Mouse (Mus musculus) CH12.LX (cell line): ENCODE results near the gene Olfr1310. TPM values are rescaled to one million over a fixed set of nuclear protein-coding genes. Genes with fewer than 3 reads are reported as not detected.

Source experiments
- DNase-seq: peaks from one replicate; pipeline ENCODE4 v3.0.0-alpha.2; 2013; ENCODE audit errors: extremely low read depth
- H3K27ac ChIP-seq: 2 replicates; pipeline ENCODE4 v1.5.1; 2012; ENCODE audit warnings: low read depth, mild to moderate bottlenecking, control low read depth, moderate library complexity; ENCODE audit not compliant: insufficient read depth
- H3K27me3 ChIP-seq: replicated peaks from 2 replicates; pipeline ENCODE3; 2012; ENCODE audit warnings: inconsistent platforms
- H3K36me3 ChIP-seq, 2 experiments: replicated peaks in 1 of 2; 2 replicates each; pipeline versions ENCODE3 to v1.6.1; 2012; ENCODE audit warnings: inconsistent platforms in 1 of 2, low read length in 1 of 2, mild to moderate bottlenecking in 1 of 2, mixed read lengths in 1 of 2, moderate library complexity in 1 of 2; ENCODE audit not compliant: control insufficient read depth in 1 of 2, insufficient read depth in 1 of 2
- H3K4me1 ChIP-seq, 2 experiments: 2 replicates each; pipeline ENCODE4 v1.6.1; 2012; ENCODE audit warnings: inconsistent platforms in 1 of 2, moderate library complexity in 1 of 2; ENCODE audit not compliant: insufficient read depth in 2 of 2, control insufficient read depth in 1 of 2
- H3K4me2 ChIP-seq: 2 replicates; pipeline ENCODE4 v1.6.1; 2012; ENCODE audit warnings: low read depth, mild to moderate bottlenecking, control low read depth; ENCODE audit not compliant: poor library complexity, insufficient read depth, severe bottlenecking
- H3K4me3 ChIP-seq, 3 experiments: fragments of 150-350 bp in 1 of 3; sonication (generic) in 1 of 3; replicated peaks in 1 of 3; 2 replicates each; pipeline versions ENCODE3 to v1.5.1; 2011 to 2012; ENCODE audit warnings: low read depth in 2 of 3, low read length in 2 of 3, mild to moderate bottlenecking in 2 of 3, moderate library complexity in 2 of 3, control low read depth in 1 of 3, improper control_type of control experiment in 1 of 3, inconsistent platforms in 1 of 3, mixed read lengths in 1 of 3; ENCODE audit not compliant: poor library complexity in 1 of 3
- H3K79me2 ChIP-seq: replicated peaks from 2 replicates; pipeline ENCODE4 v1.6.1; 2012; ENCODE audit warnings: mild to moderate bottlenecking, moderate library complexity; ENCODE audit not compliant: control insufficient read depth, poor library complexity, insufficient read depth, severe bottlenecking; ENCODE audit errors: extremely low read depth
- H3K9ac ChIP-seq: 2 replicates; pipeline ENCODE4 v1.6.1; 2012; ENCODE audit warnings: low read depth, mild to moderate bottlenecking, control low read depth, moderate library complexity; ENCODE audit not compliant: insufficient read depth
- H3K9me3 ChIP-seq: replicated peaks from 2 replicates; pipeline ENCODE3; 2012; ENCODE audit warnings: low read length, inconsistent platforms, mixed read lengths
- BHLHE40 ChIP-seq: IDR thresholded peaks from 2 replicates; pipeline ENCODE4 v1.6.1; 2011; ENCODE audit warnings: mild to moderate bottlenecking, low read depth, low read length, improper control_type of control experiment
- E2F4 ChIP-seq: IDR thresholded peaks from 2 replicates; pipeline ENCODE4 v1.6.1; 2011; ENCODE audit warnings: low read depth, low read length, improper control_type of control experiment; ENCODE audit not compliant: insufficient replicate concordance
- EP300 ChIP-seq: IDR thresholded peaks from 2 replicates; pipeline ENCODE4 v1.6.1; 2011; ENCODE audit warnings: low read length, improper control_type of control experiment
- IRF4 ChIP-seq: IDR thresholded peaks from 2 replicates; pipeline ENCODE4 v1.6.1; 2014; ENCODE audit warnings: low read depth, mild to moderate bottlenecking, inconsistent platforms, low read length, improper control_type of control experiment
- MEF2A ChIP-seq: IDR thresholded peaks from 2 replicates; pipeline ENCODE4 v1.6.1; 2014; ENCODE audit warnings: low read depth, mild to moderate bottlenecking, inconsistent platforms, low read length, improper control_type of control experiment, borderline replicate concordance
- POLR2A ChIP-seq: IDR thresholded peaks from 2 replicates; pipeline ENCODE4 v1.6.1; 2011; ENCODE audit warnings: low read depth, mild to moderate bottlenecking, improper control_type of control experiment, low read length
- RCOR1 ChIP-seq: conservative IDR thresholded peaks from 2 replicates; pipeline ENCODE4 v1.6.1; 2012; ENCODE audit warnings: low read depth, mild to moderate bottlenecking, inconsistent platforms, low read length, improper control_type of control experiment
- SIN3A ChIP-seq: IDR thresholded peaks from 2 replicates; pipeline ENCODE4 v1.6.1; 2012; ENCODE audit warnings: low read length, improper control_type of control experiment, inconsistent platforms
- SMC3 ChIP-seq: IDR thresholded peaks from 2 replicates; pipeline ENCODE4 v1.6.1; 2011; ENCODE audit warnings: low read depth, low read length, improper control_type of control experiment
- TBP ChIP-seq: conservative IDR thresholded peaks from 2 replicates; pipeline ENCODE4 v1.6.1; 2011; ENCODE audit warnings: low read depth, low read length, improper control_type of control experiment
- USF2 ChIP-seq: conservative IDR thresholded peaks from 2 replicates; pipeline ENCODE4 v1.6.1; 2011; ENCODE audit warnings: low read depth, low read length, improper control_type of control experiment
- ZNF384 ChIP-seq: IDR thresholded peaks from 2 replicates; pipeline ENCODE4 v1.6.1; 2012; ENCODE audit warnings: low read depth, low read length, improper control_type of control experiment, inconsistent platforms
- dilution Hi-C: fragments of 300-500 bp; cut with MboI; formaldehyde crosslinking; loops from 2 replicates; pipeline ENCODE4 v1.14.3; 2020; ENCODE audit warnings: low sequenced_read_pairs; ENCODE audit not compliant: extremely low pct_unique_long_range_greater_than_20kb, extremely low pct_ligation_motif_present
- in situ Hi-C: fragments of 300-500 bp; cut with MboI; formaldehyde crosslinking; loops from 3 replicates; pipeline ENCODE4 v1.14.3; 2019; ENCODE audit warnings: low sequenced_read_pairs, low pct_ligation_motif_present, low pct_unique_long_range_greater_than_20kb, mixed read lengths
- polyA plus RNA-seq: library from polyadenylated mRNA; unstranded; fragments of >175 nt; gene quantifications from 2 replicates; pipeline ENCODE4 v1.2.1, GENCODE M21; 2012; ENCODE audit warnings: low read depth; ENCODE audit not compliant: insufficient read length
- total RNA-seq, 2 experiments: library from RNA; depleted of rRNA; stranded (reverse); fragments of 300-350 nt in 1 of 2; fragments of >200 nt in 1 of 2; gene quantifications; 2 replicates each; pipeline ENCODE4 v1.2.3; 2012 to 2014

Olfr1310 gene
- total and polyA plus RNA-seq, 3 experiments, result not detected

DNA sequence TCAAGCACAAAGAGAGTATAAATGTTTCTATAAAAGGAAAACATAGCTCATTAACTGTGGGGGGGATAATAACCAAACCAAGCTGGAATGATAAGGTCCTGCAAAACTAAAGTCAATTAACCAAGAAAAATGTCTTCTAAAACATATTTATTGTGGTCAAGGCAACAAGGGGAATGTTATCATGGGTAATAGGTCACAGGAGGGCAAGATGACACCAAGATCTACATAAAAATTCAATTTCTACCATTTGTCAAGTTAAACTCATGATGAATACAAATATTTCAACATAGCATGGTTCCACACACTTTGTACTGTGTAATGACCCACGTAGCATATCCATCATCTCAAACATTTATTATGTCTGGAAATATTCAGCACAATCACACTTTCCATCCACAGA, 22.3 kb downstream of the Olfr1310 start, which contains the start of gene Olfr1309:
Olfr1309 (minus strand) TSS at position 101 of the 400 bp plus-strand sequence.
- H3K4me3 ChIP-seq, result no peak within 1 kb of the TSS
- dilution Hi-C loops, result no loop called here
- no peak within 1 kb of the TSS for H3K4me2 ChIP-seq
- TF ChIP-seq RCOR1, result no peak
- TF ChIP-seq SIN3A, result no peak
- TF ChIP-seq USF2, result no peak
- TF ChIP-seq SMC3, result no peak
- no peak for TF ChIP-seq IRF4
- no peak for TF ChIP-seq BHLHE40
- no peak for TF ChIP-seq ZNF384
- H3K4me1 ChIP-seq, result no peaks in the 10 kb centered on the region
- no peak for DNase-seq
- peaks cover 8% of the 10 kb centered on the region for H3K27me3 ChIP-seq
- no peak within 1 kb of the TSS for H3K9ac ChIP-seq
- no peaks in the 10 kb centered on the region for H3K36me3 ChIP-seq
- no peaks in the 10 kb centered on the region for H3K79me2 ChIP-seq
- in situ Hi-C loops, result no loop called here
- H3K9me3 ChIP-seq, result no peaks in the 10 kb centered on the region
- no peak within 1 kb of the TSS for H3K27ac ChIP-seq

GRCm38 (mm10) chr2:111964844-111965243, 47.7 kb downstream of the Olfr1310 start, which contains the start of gene Olfr1308:
Olfr1308 (minus strand) TSS chr2:111964944.
- no peaks in the 10 kb centered on the region for H3K9me3 ChIP-seq
- in situ Hi-C loops, result no loop called here

More at GRCm38 (mm10) chr2:111964844-111965243, 47.7 kb downstream of the Olfr1310 start, which contains the start of gene Olfr1308:
- Histone ChIP-seq H3K79me2 (no peaks in the 10 kb centered on the region), H3K4me3 (no peak within 1 kb of the TSS), H3K9ac (no peak within 1 kb of the TSS), H3K4me1 (no peaks in the 10 kb centered on the region), H3K4me2 (no peak within 1 kb of the TSS), H3K27ac (no peak within 1 kb of the TSS), H3K36me3 (no peaks in the 10 kb centered on the region), H3K27me3 (peaks cover 4% of the 10 kb centered on the region)
- TF ChIP-seq TBP (no peak), POLR2A (no peak), MEF2A (no peak), EP300 (no peak), E2F4 (no peak), RCOR1 (no peak)
- dilution Hi-C loops, result no loop called here
- DNase-seq, result no peak

Other genes starting within 250 kb of the Olfr1310 start
- gene Olfr1302, start 235.3 kb downstream of the Olfr1310 start, total RNA-seq (2012; rRNA removed), result not detected in 2 replicates
- gene Olfr1302, start 235.3 kb downstream of the Olfr1310 start, total RNA-seq (2014; rRNA removed), result not detected in 2 replicates
- gene Olfr1302, start 235.3 kb downstream of the Olfr1310 start, polyA plus RNA-seq, result not detected in 2 replicates
- not detected in 2 replicates for gene Olfr1303, start 192.4 kb downstream of the Olfr1310 start, total RNA-seq (2012; rRNA removed)
- not detected in 2 replicates for gene Olfr1303, start 192.4 kb downstream of the Olfr1310 start, total RNA-seq (2014; rRNA removed)
- gene Olfr1303, start 192.4 kb downstream of the Olfr1310 start, polyA plus RNA-seq, result not detected in 2 replicates
- gene Olfr1305, start 135.6 kb downstream of the Olfr1310 start, total RNA-seq (2012; rRNA removed), result not detected in 2 replicates
- not detected in 2 replicates for gene Olfr1305, start 135.6 kb downstream of the Olfr1310 start, total RNA-seq (2014; rRNA removed)
- gene Olfr1305, start 135.6 kb downstream of the Olfr1310 start, polyA plus RNA-seq, result not detected in 2 replicates
- gene Olfr1306, start 96.4 kb downstream of the Olfr1310 start, total RNA-seq (2012; rRNA removed), result not detected in 2 replicates
- gene Olfr1306, start 96.4 kb downstream of the Olfr1310 start, total RNA-seq (2014; rRNA removed), result not detected in 2 replicates
- not detected in 2 replicates for gene Olfr1306, start 96.4 kb downstream of the Olfr1310 start, polyA plus RNA-seq
- gene Olfr1307, start 63.3 kb downstream of the Olfr1310 start, total RNA-seq (2012; rRNA removed), result not detected in 2 replicates
- gene Olfr1307, start 63.3 kb downstream of the Olfr1310 start, total RNA-seq (2014; rRNA removed), result not detected in 2 replicates
- gene Olfr1307, start 63.3 kb downstream of the Olfr1310 start, polyA plus RNA-seq, result not detected in 2 replicates
- gene Olfr1308, start 47.8 kb downstream of the Olfr1310 start, total RNA-seq (2012; rRNA removed), result not detected in 2 replicates
- not detected in 2 replicates for gene Olfr1308, start 47.8 kb downstream of the Olfr1310 start, total RNA-seq (2014; rRNA removed)
- gene Olfr1308, start 47.8 kb downstream of the Olfr1310 start, polyA plus RNA-seq, result not detected in 2 replicates
- not detected in 2 replicates for gene Olfr1309, start 22.4 kb downstream of the Olfr1310 start, total RNA-seq (2012; rRNA removed)
- gene Olfr1309, start 22.4 kb downstream of the Olfr1310 start, total RNA-seq (2014; rRNA removed), result not detected in 2 replicates
- not detected in 2 replicates for gene Olfr1309, start 22.4 kb downstream of the Olfr1310 start, polyA plus RNA-seq
- not detected in 2 replicates for gene Olfr1311, start 11.7 kb upstream of the Olfr1310 start, total RNA-seq (2012; rRNA removed)
- not detected in 2 replicates for gene Olfr1311, start 11.7 kb upstream of the Olfr1310 start, total RNA-seq (2014; rRNA removed)
- gene Olfr1311, start 11.7 kb upstream of the Olfr1310 start, polyA plus RNA-seq, result not detected in 2 replicates
- gene Olfr1312, start 37.5 kb upstream of the Olfr1310 start, total RNA-seq (2012; rRNA removed), result not detected in 2 replicates
- not detected in 2 replicates for gene Olfr1312, start 37.5 kb upstream of the Olfr1310 start, total RNA-seq (2014; rRNA removed)
- not detected in 2 replicates for gene Olfr1312, start 37.5 kb upstream of the Olfr1310 start, polyA plus RNA-seq
- not detected in 2 replicates for gene Olfr1313, start 65.1 kb upstream of the Olfr1310 start, total RNA-seq (2012; rRNA removed)
- gene Olfr1313, start 65.1 kb upstream of the Olfr1310 start, total RNA-seq (2014; rRNA removed), result not detected in 2 replicates
- gene Olfr1313, start 65.1 kb upstream of the Olfr1310 start, polyA plus RNA-seq, result not detected in 2 replicates
- not detected in 2 replicates for gene Olfr1314, start 84.1 kb upstream of the Olfr1310 start, total RNA-seq (2012; rRNA removed)
- not detected in 2 replicates for gene Olfr1314, start 84.1 kb upstream of the Olfr1310 start, total RNA-seq (2014; rRNA removed)
- gene Olfr1314, start 84.1 kb upstream of the Olfr1310 start, polyA plus RNA-seq, result not detected in 2 replicates
- not detected in 2 replicates for gene Olfr1315-ps1, start 102.7 kb upstream of the Olfr1310 start, total RNA-seq (2012; rRNA removed)
- not detected in 2 replicates for gene Olfr1315-ps1, start 102.7 kb upstream of the Olfr1310 start, total RNA-seq (2014; rRNA removed)
- gene Olfr1315-ps1, start 102.7 kb upstream of the Olfr1310 start, polyA plus RNA-seq, result not detected in 2 replicates
- not detected in 2 replicates for gene Olfr1316, start 122.3 kb upstream of the Olfr1310 start, total RNA-seq (2012; rRNA removed)
- not detected in 2 replicates for gene Olfr1316, start 122.3 kb upstream of the Olfr1310 start, total RNA-seq (2014; rRNA removed)
- gene Olfr1316, start 122.3 kb upstream of the Olfr1310 start, polyA plus RNA-seq, result not detected in 2 replicates
- not detected in 2 replicates for gene Olfr1317, start 127.6 kb upstream of the Olfr1310 start, total RNA-seq (2012; rRNA removed)
- gene Olfr1317, start 127.6 kb upstream of the Olfr1310 start, total RNA-seq (2014; rRNA removed), result not detected in 2 replicates
- gene Olfr1317, start 127.6 kb upstream of the Olfr1310 start, polyA plus RNA-seq, result not detected in 2 replicates
- not detected in 2 replicates for gene Olfr1318, start 141.5 kb upstream of the Olfr1310 start, total RNA-seq (2012; rRNA removed)
- not detected in 2 replicates for gene Olfr1318, start 141.5 kb upstream of the Olfr1310 start, total RNA-seq (2014; rRNA removed)
- not detected in 2 replicates for gene Olfr1318, start 141.5 kb upstream of the Olfr1310 start, polyA plus RNA-seq
- 17.2 and 19.9 TPM in 2 replicates for gene Lpcat4, start 226.8 kb upstream of the Olfr1310 start, total RNA-seq (2012; rRNA removed)
- 10.7 and 12.3 TPM in 2 replicates for gene Lpcat4, start 226.8 kb upstream of the Olfr1310 start, total RNA-seq (2014; rRNA removed)
- 66.8 and 75.2 TPM in 2 replicates for gene Lpcat4, start 226.8 kb upstream of the Olfr1310 start, polyA plus RNA-seq
- gene Nutm1, start 246.6 kb upstream of the Olfr1310 start, total RNA-seq (2012; rRNA removed), result 0.04 TPM in 1 of 2 replicates, not detected in the other
- not detected in 2 replicates for gene Nutm1, start 246.6 kb upstream of the Olfr1310 start, total RNA-seq (2014; rRNA removed)
- gene Nutm1, start 246.6 kb upstream of the Olfr1310 start, polyA plus RNA-seq, result 0.08 TPM in 1 of 2 replicates, not detected in the other
- gene Nop10, start 249.2 kb upstream of the Olfr1310 start, total RNA-seq (2012; rRNA removed), result 239 and 308 TPM in 2 replicates
- 448 and 507 TPM in 2 replicates for gene Nop10, start 249.2 kb upstream of the Olfr1310 start, total RNA-seq (2014; rRNA removed)
- 226 and 251 TPM in 2 replicates for gene Nop10, start 249.2 kb upstream of the Olfr1310 start, polyA plus RNA-seq